Mouse (Mus musculus) monocyte, adult 5-6 weeks (primary cell): Measurements from ENCODE around the gene Gm49510. TPM values are rescaled to one million over a fixed set of nuclear protein-coding genes. Genes with fewer than 3 reads are reported as not detected.

Experiments used
- ATAC-seq: fragments of 153-309, 156-312 bp; replicated peaks from 2 replicates; pipeline ENCODE4 v1.8.0; 2017; ENCODE audit warnings: mild to moderate bottlenecking; ENCODE audit not compliant: low TSS enrichment, insufficient number of reproducible peaks, severe bottlenecking, poor library complexity, low FRiP score
- total RNA-seq: library from RNA; stranded (forward); fragments of 200-1000, 200-491, 200-594 nt; gene quantifications from 3 replicates; pipeline ENCODE4 v1.2.3, GENCODE M21; 2017

Gm49510 gene
- total RNA-seq, 1 experiment from 2014 or later: 1.7 TPM

GRCm38 (mm10) chr15:78930801-78931426, 31.4 kb downstream of the Gm49510 start:
- ATAC-seq: no peak

GRCm38 (mm10) chr15:78931577-78931976, 32.1 kb downstream of the Gm49510 start:
- peak; percentile 68 for ATAC-seq

- ATAC-seq: peak; percentile 86
Observed at GRCm38 (mm10) chr15:78934784-78935320, 35.4 kb downstream of the Gm49510 start, which contains the start of gene Nol12. TSS of gene Nol12 (plus strand) at chr15:78934933.

GRCm38 (mm10) chr15:78936403-78936802, 36.9 kb downstream of the Gm49510 start:
- ATAC-seq: no peak

GRCm38 (mm10) chr15:78937311-78937710, 37.8 kb downstream of the Gm49510 start:
- ATAC-seq: no peak

- no peak for ATAC-seq
Observed at GRCm38 (mm10) chr15:78937963-78938362, 38.5 kb downstream of the Gm49510 start.

GRCm38 (mm10) chr15:78940325-78940724, 40.9 kb downstream of the Gm49510 start:
- ATAC-seq: no peak

GRCm38 (mm10) chr15:78942663-78943062, 43.2 kb downstream of the Gm49510 start:
- ATAC-seq: peak; percentile 61

- no peak for ATAC-seq
Observed at GRCm38 (mm10) chr15:78946232-78946631, 46.8 kb downstream of the Gm49510 start.

GRCm38 (mm10) chr15:78947657-78948056, 48.2 kb downstream of the Gm49510 start, which contains the start of gene Triobp:
TSS of gene Triobp (plus strand) at chr15:78947724.
- ATAC-seq: peak; percentile 93

- no peak for ATAC-seq
Observed at GRCm38 (mm10) chr15:78948152-78948725, 48.8 kb downstream of the Gm49510 start.

- no peak for ATAC-seq
Observed at GRCm38 (mm10) chr15:78948883-78949282, 49.4 kb downstream of the Gm49510 start.

- no peak for ATAC-seq
Observed at GRCm38 (mm10) chr15:78955663-78956062, 56.2 kb downstream of the Gm49510 start.

- 0 out of 2 replicates have a peak, but pooled peaks have one; percentile 49 for ATAC-seq
Observed at GRCm38 (mm10) chr15:78956351-78956750, 56.9 kb downstream of the Gm49510 start.

- no peak for ATAC-seq
Observed at GRCm38 (mm10) chr15:78957021-78957420, 57.6 kb downstream of the Gm49510 start.

- ATAC-seq: no peak
Observed at GRCm38 (mm10) chr15:78959537-78959936, 60.1 kb downstream of the Gm49510 start.

GRCm38 (mm10) chr15:78960088-78960487, 60.6 kb downstream of the Gm49510 start:
- no peak for ATAC-seq

- peak; percentile 62 for ATAC-seq
Observed at GRCm38 (mm10) chr15:78962885-78963284, 63.4 kb downstream of the Gm49510 start.
